Mouse (Mus musculus): ENCODE results near the gene 1110002E22Rik.

GRCm38 (mm10) chr3:138053969-138054368 lies 10.9 kb upstream of the 1110002E22Rik start:
- TF ChIP-seq CTCF (IDR thresholded peaks at IDR 0.05; ENCODE audit: low read depth, low read length) = no peak
- TF ChIP-seq POLR2A (IDR thresholded peaks at IDR 0.05; ENCODE audit: borderline replicate concordance, low read depth, low read length) = no peak
